Mouse (Mus musculus) gastrocnemius, postnatal 4 days (tissue): ENCODE results near the gene Ano5. TPM values are rescaled to one million over a fixed set of nuclear protein-coding genes. Genes with fewer than 3 reads are reported as not detected.

ENCODE experiments used
- DNase-seq, 2 experiments: peaks; one replicate each; pipeline ENCODE4 v3.0.0; 2021 to 2022; ENCODE audit warnings: low spot score in 2 of 2, mixed read lengths in 2 of 2
- long read RNA-seq, 2 experiments: library from polyadenylated mRNA; stranded (forward); transcript quantifications; one replicate each; pipeline ENCODE4 v2.0.0; 2021
- total RNA-seq, 2 experiments: library from RNA; stranded (reverse); gene quantifications; 2 replicates each; pipeline ENCODE4 v1.2.3; 2021

Ano5 gene
- total RNA-seq = 10 to 100 TPM in 1 of 2 experiments, 1 to 10 TPM in 1; 9.7 to 10.3 TPM
- long read RNA-seq, experiment 1, partial matches to known transcripts = 1 of 2 reads
- long read RNA-seq, experiment 1, other reads (novel, unspliced or antisense) = 1 of 2 reads
- long read RNA-seq, experiment 2, partial matches to known transcripts = 1 of 4 reads
- long read RNA-seq, experiment 2, other reads (novel, unspliced or antisense) = 3 of 4 reads

GRCm38 (mm10) chr7:51510671-51511651 lies at the start of gene Ano5:
Ano5 (plus strand) TSS chr7:51511029.
- DNase-seq = peak; percentile 26 to 29

GRCm38 (mm10) chr7:51499396-51499795 lies 11.4 kb upstream of the Ano5 start:
- no peak for DNase-seq

GRCm38 (mm10) chr7:51503940-51504339 lies 6.9 kb upstream of the Ano5 start:
- no peak for DNase-seq

- DNase-seq = no peak
Measured at GRCm38 (mm10) chr7:51510147-51510546, 682 bp upstream of the Ano5 start.

GRCm38 (mm10) chr7:51539344-51539743 lies 28.5 kb downstream of the Ano5 start:
- no peak for DNase-seq

GRCm38 (mm10) chr7:51540736-51541135 lies 29.9 kb downstream of the Ano5 start:
- peak in 1 of 2 experiments; percentile 10 for DNase-seq

- no peak for DNase-seq
Measured at GRCm38 (mm10) chr7:51600021-51600420, 89.2 kb downstream of the Ano5 start.

GRCm38 (mm10) chr7:51603741-51604140 lies 92.9 kb downstream of the Ano5 start:
- no peak for DNase-seq

- no peak for DNase-seq
Measured at GRCm38 (mm10) chr7:51614404-51614803, 103.6 kb downstream of the Ano5 start.

- DNase-seq = no peak
Measured at GRCm38 (mm10) chr7:51617941-51618340, 107.1 kb downstream of the Ano5 start.

GRCm38 (mm10) chr7:51618412-51618811 lies 107.6 kb downstream of the Ano5 start:
- DNase-seq = no peak

- DNase-seq = no peak
Measured at GRCm38 (mm10) chr7:51619977-51620376, 109.1 kb downstream of the Ano5 start.

GRCm38 (mm10) chr7:51621694-51622145 lies 110.9 kb downstream of the Ano5 start, which contains the start of gene Slc17a6:
Slc17a6 (plus strand) TSS chr7:51622006.
- peak; percentile 32 to 77 for DNase-seq

- DNase-seq = no peak
Measured at GRCm38 (mm10) chr7:51622196-51622595, 111.4 kb downstream of the Ano5 start.

- no peak for DNase-seq
Measured at GRCm38 (mm10) chr7:51622666-51623065, 111.8 kb downstream of the Ano5 start.

GRCm38 (mm10) chr7:51624336-51624897 lies 113.6 kb downstream of the Ano5 start:
- DNase-seq = no peak

- no peak for DNase-seq
Measured at GRCm38 (mm10) chr7:51625161-51625560, 114.3 kb downstream of the Ano5 start.

GRCm38 (mm10) chr7:51625591-51626255 lies 114.9 kb downstream of the Ano5 start:
- no peak for DNase-seq

- DNase-seq = no peak
Measured at GRCm38 (mm10) chr7:51626451-51627000, 115.7 kb downstream of the Ano5 start.

- DNase-seq = no peak
Measured at GRCm38 (mm10) chr7:51627001-51627631, 116.3 kb downstream of the Ano5 start.
